11 mouse cellular contexts compared by ENCODE assay signal in the genomic region with DNA sequence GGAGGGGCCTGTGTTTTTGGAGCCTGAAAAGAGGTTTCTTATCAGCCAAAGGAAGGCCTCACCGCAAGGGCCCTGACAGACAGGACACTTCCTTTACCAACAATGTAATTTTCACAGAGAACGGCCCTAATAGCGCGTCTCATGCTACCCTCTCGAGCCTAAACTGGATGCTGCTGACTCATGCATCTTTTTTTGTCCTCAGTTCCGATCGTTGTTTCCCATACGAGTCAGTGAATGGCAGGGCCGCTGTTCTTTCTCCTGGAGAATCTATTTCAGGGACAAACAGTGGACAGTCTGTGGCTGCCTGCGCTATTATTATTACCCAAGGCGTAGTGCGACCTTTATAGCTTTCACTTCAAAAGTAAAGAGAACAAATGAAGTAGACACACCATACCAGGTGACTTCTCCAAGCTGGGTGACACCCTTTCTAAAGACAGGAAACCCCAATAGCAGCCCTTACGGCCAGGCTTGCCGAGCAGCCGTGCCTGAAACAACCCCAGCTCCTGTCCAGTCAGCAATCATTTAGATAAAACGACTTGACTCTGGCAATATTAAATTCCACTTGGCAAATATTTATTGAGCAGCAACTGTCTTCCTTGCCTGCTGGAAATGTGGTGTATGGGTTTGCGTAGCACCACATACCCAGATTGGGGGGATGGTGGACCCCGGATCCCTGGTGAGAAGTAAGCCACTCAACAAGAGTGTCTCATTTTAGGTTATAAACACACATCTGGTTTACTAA. TPM values are rescaled to one million over a fixed set of nuclear protein-coding genes. Genes with fewer than 3 reads are reported as not detected.
A peak's percentile ranks its signal among the peaks of the same experiment; 100 is the strongest.
DNase-seq lines count a peak whose midpoint lies in the region; ATAC-seq and TF ChIP-seq lines count a peak whose summit lies in the region.
"Had no signal": no experiment of that assay in that cellular context is flagged by ENCODE, and none has a peak within 500 bp of the region (broad histone marks: within the 10 kb centered on the region; RNA-seq: fewer than 3 reads in every experiment).

No protein-coding gene starts in this region.

- no peaks in the 10 kb centered on the region for H3K27me3 ChIP-seq in embryonic facial prominence, embryonic 14.5 days (replicated peaks; ENCODE audit: control insufficient read depth, insufficient read depth, low read length)
- H3K27me3 ChIP-seq in embryonic facial prominence, embryonic 10.5 days (replicated peaks; ENCODE audit: low read depth, poor library complexity, severe bottlenecking): no peaks in the 10 kb centered on the region
- no peaks in the 10 kb centered on the region for H3K27me3 ChIP-seq in heart, embryonic 16.5 days (ENCODE audit: control insufficient read depth, insufficient read depth, low read length)
- H3K27me3 ChIP-seq in liver, embryonic 14.5 days (ENCODE audit: control insufficient read depth, insufficient read depth, low read length): no peaks in the 10 kb centered on the region

- H3K36me3 ChIP-seq in embryonic facial prominence, embryonic 14.5 days (ENCODE audit: control insufficient read depth, insufficient read depth, low read length): no peaks in the 10 kb centered on the region
- H3K36me3 ChIP-seq in embryonic facial prominence, embryonic 10.5 days (replicated peaks): no peaks in the 10 kb centered on the region
- no peaks in the 10 kb centered on the region for H3K36me3 ChIP-seq in heart, embryonic 16.5 days (ENCODE audit: control insufficient read depth, insufficient read depth)
- no peaks in the 10 kb centered on the region for H3K36me3 ChIP-seq in liver, embryonic 14.5 days (replicated peaks; ENCODE audit: control insufficient read depth, insufficient read depth, low read depth)

- no peak overlapping the region for H3K27ac ChIP-seq in embryonic facial prominence, embryonic 14.5 days (replicated peaks; ENCODE audit: low read depth, low read length)
- no peak overlapping the region for H3K27ac ChIP-seq in embryonic facial prominence, embryonic 10.5 days (replicated peaks)
- peak overlapping the region; percentile 95 for H3K27ac ChIP-seq in heart, embryonic 16.5 days (ENCODE audit: low read length)
- H3K27ac ChIP-seq in liver, embryonic 14.5 days: no peak overlapping the region

- peak; percentile 13 for DNase-seq in embryonic facial prominence, embryonic 14.5 days (ENCODE audit: low spot score)
- DNase-seq in embryonic facial prominence, embryonic 10.5 days (ENCODE audit: low spot score): no peak
- peak; percentile 78 for DNase-seq in brain, adult 2 months (ENCODE audit: low read depth, low spot score)
- DNase-seq in liver, embryonic 14.5 days (ENCODE audit: low read depth in 3 of 3, low spot score in 3 of 3): no peak
- no peak for DNase-seq in embryo, embryonic 11 days
- no peak for DNase-seq in right cerebral cortex, postnatal 14 days
- DNase-seq in kidney, adult 8-10 months: no peak
- DNase-seq: adrenal gland, postnatal 14 days; cerebellum, adult 9-11 months; thymus, postnatal 36 days had no signal

- H3K4me1 ChIP-seq in embryonic facial prominence, embryonic 14.5 days (ENCODE audit: control insufficient read depth, insufficient read depth, low read length): peaks cover 4% of the 10 kb centered on the region; the same call in 1 of the 2 replicates
- peaks cover 11% of the 10 kb centered on the region; the same call in 1 of the 2 replicates for H3K4me1 ChIP-seq in embryonic facial prominence, embryonic 10.5 days
- peaks cover 21% of the 10 kb centered on the region for H3K4me1 ChIP-seq in heart, embryonic 16.5 days (ENCODE audit: control insufficient read depth, insufficient read depth, low read length)
- H3K4me1 ChIP-seq in liver, embryonic 14.5 days (replicated peaks; ENCODE audit: control insufficient read depth in 2 of 2, insufficient read depth in 2 of 2, low read length in 1 of 2): peaks cover 3 to 27% of the 10 kb centered on the region in 2 experiments

- H3K9me3 ChIP-seq in embryonic facial prominence, embryonic 14.5 days (ENCODE audit: control insufficient read depth, low read length): no peaks in the 10 kb centered on the region
- no peaks in the 10 kb centered on the region for H3K9me3 ChIP-seq in embryonic facial prominence, embryonic 10.5 days
- H3K9me3 ChIP-seq in heart, embryonic 16.5 days (replicated peaks; ENCODE audit: control insufficient read depth, low read length): no peaks in the 10 kb centered on the region
- H3K9me3 ChIP-seq in liver, embryonic 14.5 days (ENCODE audit: control insufficient read depth, low read length): no peaks in the 10 kb centered on the region

- H3K9ac ChIP-seq in embryonic facial prominence, embryonic 14.5 days (ENCODE audit: low read depth, low read length): no peak overlapping the region
- peak overlapping the region; percentile 62 for H3K9ac ChIP-seq in heart, embryonic 16.5 days (ENCODE audit: low read length)
- H3K9ac ChIP-seq in liver, embryonic 14.5 days (replicated peaks): peak overlapping the region; percentile 14

- TF ChIP-seq CTCF in liver, embryonic 14.5 days (IDR thresholded peaks at IDR 0.05; ENCODE audit: low read depth): no peak

- no peak for TF ChIP-seq EP300 in liver, embryonic 14.5 days (IDR thresholded peaks at IDR 0.05; ENCODE audit: low read depth)

- H3K4me2 ChIP-seq in embryonic facial prominence, embryonic 14.5 days (ENCODE audit: low read depth, low read length): no peak overlapping the region
- peak overlapping the region; percentile 54 for H3K4me2 ChIP-seq in heart, embryonic 16.5 days (ENCODE audit: low read depth, low read length)
- peak overlapping the region; percentile 40 for H3K4me2 ChIP-seq in liver, embryonic 14.5 days (ENCODE audit: low read depth)

- no peak for ATAC-seq in embryonic facial prominence, embryonic 14.5 days (ENCODE audit: low read depth)
- peak; percentile 77 for ATAC-seq in heart, embryonic 16.5 days (replicated peaks; ENCODE audit: extremely low read depth, insufficient read depth, low FRiP score)
- peak; percentile 58; the same call in 1 of the 2 replicates for ATAC-seq in liver, embryonic 14.5 days (ENCODE audit: insufficient read depth)

- H3K4me3 ChIP-seq in embryonic facial prominence, embryonic 14.5 days (ENCODE audit: low read depth, low read length): no peak overlapping the region
- H3K4me3 ChIP-seq in embryonic facial prominence, embryonic 10.5 days: no peak overlapping the region
- H3K4me3 ChIP-seq in heart, embryonic 16.5 days (ENCODE audit: low read length): peak overlapping the region; percentile 26
- H3K4me3 ChIP-seq in liver, embryonic 14.5 days (ENCODE audit: insufficient read depth in 1 of 2, low read depth in 2 of 2, low read length in 2 of 2): no peak overlapping the region

- 74% methylated on average over 18 of the region's 18 CpGs for WGBS in embryonic facial prominence, embryonic 14.5 days
- 84% methylated on average over 18 of the region's 18 CpGs for WGBS in embryonic facial prominence, embryonic 10.5 days
- WGBS in heart, embryonic 16.5 days: 22% methylated on average over 18 of the region's 18 CpGs
- 19% methylated on average over 18 of the region's 18 CpGs for WGBS in liver, embryonic 14.5 days (ENCODE audit: insufficient replicate concordance)

RNA-seq across cellular contexts. Expression of a gene that starts 18.8 kb away (rescaled TPM):
- polyA plus RNA-seq in embryonic facial prominence, embryonic 14.5 days (2014; fragmentation: Nextera tagmentation; extraction: Ambion mirVana): 23.7 and 25.2 TPM in 2 replicates
- 12.2 and 14.6 TPM in 2 replicates for polyA plus RNA-seq in embryonic facial prominence, embryonic 10.5 days (2016; fragmentation: Nextera tagmentation; extraction: Ambion mirVana)
- 53.9 and 59.9 TPM in 2 replicates for polyA plus RNA-seq in heart, embryonic 16.5 days (2015; fragmentation: Nextera tagmentation; extraction: Ambion mirVana)
- polyA plus RNA-seq in liver, embryonic 14.5 days (2012; rRNA removed): 1.4 and 2.6 TPM in 2 replicates
- polyA plus RNA-seq in liver, embryonic 14.5 days (2014; fragmentation: Nextera tagmentation; extraction: Ambion mirVana): 2.8 and 2.9 TPM in 2 replicates

RNA-seq across cellular contexts. Expression of a gene that starts 36.6 kb away (rescaled TPM):
- 107 TPM in 2 replicates for polyA plus RNA-seq in embryonic facial prominence, embryonic 14.5 days (2014; fragmentation: Nextera tagmentation; extraction: Ambion mirVana)
- polyA plus RNA-seq in embryonic facial prominence, embryonic 10.5 days (2016; fragmentation: Nextera tagmentation; extraction: Ambion mirVana): 127 and 130 TPM in 2 replicates
- polyA plus RNA-seq in heart, embryonic 16.5 days (2015; fragmentation: Nextera tagmentation; extraction: Ambion mirVana): 83.3 and 106 TPM in 2 replicates
- 15.7 and 22.7 TPM in 2 replicates for polyA plus RNA-seq in liver, embryonic 14.5 days (2012; rRNA removed)
- 53.1 and 59.7 TPM in 2 replicates for polyA plus RNA-seq in liver, embryonic 14.5 days (2014; fragmentation: Nextera tagmentation; extraction: Ambion mirVana)

Comparison
In these comparisons a context has a peak if more than half of its experiments do, and no peak if none do; other contexts are left out.
1. DNase-seq: peak in embryonic facial prominence, embryonic 14.5 days (single experiment) and brain, adult 2 months (single experiment); none in embryonic facial prominence, embryonic 10.5 days (single experiment), liver, embryonic 14.5 days (0 of 3), embryo, embryonic 11 days (single experiment), right cerebral cortex, postnatal 14 days (single experiment) and kidney, adult 8-10 months (0 of 2).